Mouse (Mus musculus): ENCODE data around the gene Lbx1.

DNA sequence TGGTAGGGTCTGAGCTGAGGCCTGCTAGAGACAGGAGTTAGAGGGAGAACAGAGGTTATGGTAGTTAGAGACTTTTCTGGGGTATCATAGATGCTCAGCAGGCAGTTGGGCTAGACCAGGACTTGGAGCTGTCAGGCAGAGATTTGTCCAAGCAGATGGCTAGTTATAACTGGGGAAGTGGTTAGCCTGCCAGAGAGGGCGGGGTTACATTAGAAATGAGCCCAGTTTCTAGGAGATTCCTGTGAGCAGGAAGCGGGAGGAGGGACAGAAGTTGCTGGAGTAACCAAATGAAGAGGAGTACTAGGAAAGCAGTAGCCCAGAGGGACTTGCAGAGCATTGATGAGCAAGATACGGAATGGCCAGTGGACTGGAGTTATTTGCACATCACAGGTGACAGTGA is 16.8 kb upstream of the Lbx1 start:
- no peak for TF ChIP-seq CTCF (IDR thresholded peaks at IDR 0.05; ENCODE audit: low read depth, low read length)
- TF ChIP-seq POLR2A (IDR thresholded peaks at IDR 0.05; ENCODE audit: borderline replicate concordance, low read depth, low read length) = no peak
